Mouse (Mus musculus): Measurements from ENCODE around the gene Ttc9b. TPM values are rescaled to one million over a fixed set of nuclear protein-coding genes. Genes with fewer than 3 reads are reported as not detected.

Ttc9b gene
- polyA plus RNA-seq, 1 experiment, result 0.22 TPM

DNA sequence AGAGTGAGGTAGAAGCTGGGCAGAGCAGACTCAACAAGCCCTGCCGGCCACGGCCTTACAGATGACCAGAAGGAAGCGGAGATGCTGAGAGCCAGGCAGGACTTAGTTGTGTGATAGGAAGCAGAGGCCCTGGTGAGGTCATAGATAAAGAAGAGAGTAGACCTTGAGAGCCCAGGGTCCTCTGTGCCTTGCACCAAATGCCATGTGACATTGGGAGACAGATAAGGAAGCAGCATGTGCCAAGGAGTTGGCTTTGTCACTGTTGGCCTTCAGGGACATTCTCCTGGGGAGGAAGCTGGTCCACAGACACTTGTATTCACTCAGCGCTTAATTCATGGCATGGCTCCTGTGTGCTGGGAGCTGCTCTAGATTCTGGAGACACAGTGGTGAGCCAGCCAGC, 44.4 kb upstream of the Ttc9b start:
- WGBS, result 89% methylated on average over 4 of the region's 4 CpGs
- Histone ChIP-seq H3K36me3 (ENCODE audit: control insufficient read depth, insufficient read depth, low read length) (peaks cover 18% of the 10 kb centered on the region), H3K27me3 (ENCODE audit: control insufficient read depth, insufficient read depth, low read length) (no peaks in the 10 kb centered on the region), H3K4me3 (ENCODE audit: low read depth, low read length) (no peak overlapping the region), H3K27ac (ENCODE audit: insufficient read depth, low read depth, low read length) (no peak overlapping the region), H3K4me1 (ENCODE audit: control insufficient read depth, insufficient read depth, insufficient read length, low read length) (peaks cover 25% of the 10 kb centered on the region)
- no peak for TF ChIP-seq CTCF (IDR thresholded peaks at IDR 0.05; ENCODE audit: extremely low read depth, insufficient read length, insufficient replicate concordance, low read depth, low read length)
- TF ChIP-seq POLR2A (IDR thresholded peaks at IDR 0.05; ENCODE audit: low read depth, low read length), result no peak

GRCm38 (mm10) chr7:27609688-27610087, 44.0 kb upstream of the Ttc9b start:
- H3K27me3 ChIP-seq (ENCODE audit: control insufficient read depth, insufficient read depth, low read length), result no peaks in the 10 kb centered on the region
- TF ChIP-seq POLR2A (IDR thresholded peaks at IDR 0.05; ENCODE audit: low read depth, low read length) (no peak), CTCF (IDR thresholded peaks at IDR 0.05; ENCODE audit: extremely low read depth, insufficient read length, insufficient replicate concordance, low read depth, low read length) (no peak)
- H3K4me1 ChIP-seq (ENCODE audit: control insufficient read depth, insufficient read depth, insufficient read length, low read length), result peaks cover 25% of the 10 kb centered on the region
- H3K36me3 ChIP-seq (ENCODE audit: control insufficient read depth, insufficient read depth, low read length), result peaks cover 18% of the 10 kb centered on the region
- H3K4me3 ChIP-seq (ENCODE audit: low read depth, low read length), result no peak overlapping the region
- 65% methylated on average over 2 of the region's 2 CpGs for WGBS
- H3K27ac ChIP-seq (ENCODE audit: insufficient read depth, low read depth, low read length), result no peak overlapping the region

GRCm38 (mm10) chr7:27610370-27610769, 43.3 kb upstream of the Ttc9b start:
- Histone ChIP-seq H3K36me3 (ENCODE audit: control insufficient read depth, insufficient read depth, low read length) (peaks cover 18% of the 10 kb centered on the region), H3K4me3 (ENCODE audit: low read depth, low read length) (no peak overlapping the region), H3K27me3 (ENCODE audit: control insufficient read depth, insufficient read depth, low read length) (no peaks in the 10 kb centered on the region), H3K27ac (ENCODE audit: insufficient read depth, low read depth, low read length) (no peak overlapping the region), H3K4me1 (ENCODE audit: control insufficient read depth, insufficient read depth, insufficient read length, low read length) (peaks cover 23% of the 10 kb centered on the region)
- TF ChIP-seq CTCF (IDR thresholded peaks at IDR 0.05; ENCODE audit: extremely low read depth, insufficient read length, insufficient replicate concordance, low read depth, low read length) (no peak), POLR2A (IDR thresholded peaks at IDR 0.05; ENCODE audit: low read depth, low read length) (no peak)
- WGBS, result 62% methylated on average over 3 of the region's 3 CpGs

GRCm38 (mm10) chr7:27610871-27611270, 42.8 kb upstream of the Ttc9b start:
- 80% methylated on average over 5 of the region's 5 CpGs for WGBS

DNA sequence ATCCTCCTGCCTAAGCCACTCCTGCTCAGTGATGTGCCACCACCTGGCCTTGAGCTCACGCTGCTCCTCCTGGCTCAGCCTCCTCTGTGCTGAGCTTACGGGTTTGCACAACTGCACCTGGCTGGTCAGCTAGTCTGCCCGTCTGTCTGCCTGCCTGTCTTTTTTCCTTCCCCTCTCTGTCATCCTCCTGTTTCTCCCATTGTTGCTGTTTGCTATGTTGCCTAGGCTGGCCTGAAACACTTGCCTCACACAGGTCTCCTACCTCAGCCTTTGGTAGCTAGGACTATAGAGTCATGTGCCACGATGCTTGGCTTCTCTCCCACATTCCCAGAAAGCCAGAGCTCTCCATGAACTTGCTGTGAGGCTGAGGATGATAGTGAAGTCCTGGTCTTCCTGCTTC, 40.8 kb upstream of the Ttc9b start:
- Histone ChIP-seq H3K27ac (ENCODE audit: insufficient read depth, low read depth, low read length) (no peak overlapping the region), H3K4me1 (ENCODE audit: control insufficient read depth, insufficient read depth, insufficient read length, low read length) (peaks cover 8% of the 10 kb centered on the region; the same call in 1 of the 2 replicates), H3K4me3 (ENCODE audit: low read depth, low read length) (no peak overlapping the region), H3K27me3 (ENCODE audit: control insufficient read depth, insufficient read depth, low read length) (no peaks in the 10 kb centered on the region), H3K36me3 (ENCODE audit: control insufficient read depth, insufficient read depth, low read length) (peaks cover 31% of the 10 kb centered on the region)
- WGBS, result 76% methylated on average over 4 of the region's 4 CpGs
- TF ChIP-seq CTCF (IDR thresholded peaks at IDR 0.05; ENCODE audit: extremely low read depth, insufficient read length, insufficient replicate concordance, low read depth, low read length) (no peak), POLR2A (IDR thresholded peaks at IDR 0.05; ENCODE audit: low read depth, low read length) (no peak)

More at GRCm38 (mm10) chr7:27610871-27611270, 42.8 kb upstream of the Ttc9b start:
- peaks cover 19% of the 10 kb centered on the region; the same call in 1 of the 2 replicates for H3K4me1 ChIP-seq (ENCODE audit: control insufficient read depth, insufficient read depth, insufficient read length, low read length)
- H3K36me3 ChIP-seq (ENCODE audit: control insufficient read depth, insufficient read depth, low read length), result peaks cover 22% of the 10 kb centered on the region
- TF ChIP-seq POLR2A (IDR thresholded peaks at IDR 0.05; ENCODE audit: low read depth, low read length), result no peak
- TF ChIP-seq CTCF (IDR thresholded peaks at IDR 0.05; ENCODE audit: extremely low read depth, insufficient read length, insufficient replicate concordance, low read depth, low read length), result no peak
- no peak overlapping the region for H3K27ac ChIP-seq (ENCODE audit: insufficient read depth, low read depth, low read length)
- no peaks in the 10 kb centered on the region for H3K27me3 ChIP-seq (ENCODE audit: control insufficient read depth, insufficient read depth, low read length)
- no peak overlapping the region for H3K4me3 ChIP-seq (ENCODE audit: low read depth, low read length)

- Histone ChIP-seq H3K4me1 (ENCODE audit: control insufficient read depth, insufficient read depth, insufficient read length, low read length) (peaks cover 8% of the 10 kb centered on the region; the same call in 1 of the 2 replicates), H3K27me3 (ENCODE audit: control insufficient read depth, insufficient read depth, low read length) (no peaks in the 10 kb centered on the region), H3K27ac (ENCODE audit: insufficient read depth, low read depth, low read length) (no peak overlapping the region), H3K36me3 (ENCODE audit: control insufficient read depth, insufficient read depth, low read length) (peaks cover 34% of the 10 kb centered on the region), H3K4me3 (ENCODE audit: low read depth, low read length) (no peak overlapping the region)
- 74% methylated on average over 8 of the region's 8 CpGs for WGBS
- no peak for TF ChIP-seq POLR2A (IDR thresholded peaks at IDR 0.05; ENCODE audit: low read depth, low read length)
- TF ChIP-seq CTCF (IDR thresholded peaks at IDR 0.05; ENCODE audit: extremely low read depth, insufficient read length, insufficient replicate concordance, low read depth, low read length), result no peak
Observed at GRCm38 (mm10) chr7:27613751-27614499, 39.8 kb upstream of the Ttc9b start.

GRCm38 (mm10) chr7:27621028-27621427, 32.7 kb upstream of the Ttc9b start:
- H3K4me1 ChIP-seq (ENCODE audit: control insufficient read depth, insufficient read depth, insufficient read length, low read length), result no peaks in the 10 kb centered on the region
- H3K36me3 ChIP-seq (ENCODE audit: control insufficient read depth, insufficient read depth, low read length), result peaks cover 64% of the 10 kb centered on the region
- WGBS, result 70% methylated on average over 6 of the region's 6 CpGs
- no peak overlapping the region for H3K27ac ChIP-seq (ENCODE audit: insufficient read depth, low read depth, low read length)
- no peak for TF ChIP-seq POLR2A (IDR thresholded peaks at IDR 0.05; ENCODE audit: low read depth, low read length)
- TF ChIP-seq CTCF (IDR thresholded peaks at IDR 0.05; ENCODE audit: extremely low read depth, insufficient read length, insufficient replicate concordance, low read depth, low read length), result no peak
- H3K4me3 ChIP-seq (ENCODE audit: low read depth, low read length), result no peak overlapping the region
- no peaks in the 10 kb centered on the region for H3K27me3 ChIP-seq (ENCODE audit: control insufficient read depth, insufficient read depth, low read length)

All from small intestine, adult 2 months (tissue).